Mouse (Mus musculus) heart, embryonic 15.5 days (tissue): Measurements from ENCODE around the gene Lrrc46. TPM values are rescaled to one million over a fixed set of nuclear protein-coding genes. Genes with fewer than 3 reads are reported as not detected.

Experiments used
- ATAC-seq: fragments of 200-750 bp; cut with Nextera tagmentation; replicated peaks from 2 replicates; pipeline ENCODE4 v1.8.0; 2017; ENCODE audit warnings: low read depth, moderate TSS enrichment; ENCODE audit not compliant: insufficient number of reproducible peaks, insufficient read depth, low FRiP score
- H3K27ac ChIP-seq: fragments of 300-500 bp; sonication (generic); 2 replicates; pipeline ENCODE4 v1.5.1; 2015; ENCODE audit warnings: mild to moderate bottlenecking, inconsistent platforms
- H3K27me3 ChIP-seq: fragments of 300-500 bp; sonication (generic); 2 replicates; pipeline ENCODE4 v1.6.1; 2015; ENCODE audit warnings: inconsistent platforms
- H3K36me3 ChIP-seq: fragments of 300-500 bp; sonication (generic); 2 replicates; pipeline ENCODE4 v1.6.1; 2015; ENCODE audit warnings: mild to moderate bottlenecking, inconsistent platforms
- H3K4me1 ChIP-seq: fragments of 300-500 bp; sonication (generic); replicated peaks from 2 replicates; pipeline ENCODE4 v1.6.1; 2015; ENCODE audit warnings: inconsistent platforms
- H3K4me2 ChIP-seq: fragments of 300-500 bp; sonication (generic); 2 replicates; pipeline ENCODE4 v1.6.1; 2015; ENCODE audit warnings: inconsistent platforms, mild to moderate bottlenecking, moderate library complexity
- H3K4me3 ChIP-seq: fragments of 300-500 bp; sonication (generic); 2 replicates; pipeline ENCODE4 v1.5.1; 2015; ENCODE audit warnings: mild to moderate bottlenecking, inconsistent platforms
- H3K9ac ChIP-seq: fragments of 300-500 bp; sonication (generic); 2 replicates; pipeline ENCODE4 v1.6.1; 2015; ENCODE audit warnings: mild to moderate bottlenecking, inconsistent platforms
- H3K9me3 ChIP-seq: fragments of 300-500 bp; sonication (generic); replicated peaks from 2 replicates; pipeline ENCODE4 v1.6.1; 2016; ENCODE audit warnings: inconsistent platforms
- WGBS: fragments of 180-500 bp; shearing (Covaris S2); methylation state at CpG from one replicate; pipeline ENCODE4 v1.1.7; 2015; ENCODE audit warnings: mixed read lengths; 5-methylcytosine and 5-hydroxymethylcytosine counted together
- microRNA-seq: library from miRNA; unstranded; fragments of <30 nt; microRNA quantifications from one replicate; pipeline ENCODE4, GENCODE M21; 2016
- polyA plus RNA-seq: library from polyadenylated mRNA; unstranded; fragments of >200 nt; fragmentation: Nextera tagmentation; extraction: Ambion mirVana; gene quantifications from 2 replicates; pipeline ENCODE4 v1.2.1, GENCODE M21; 2015

Gene Lrrc46
- polyA plus RNA-seq, 1 experiment from 2014 or later: 0.72 TPM

- WGBS: 31% methylated on average over 4 of the region's 4 CpGs
- Histone ChIP-seq H3K27me3 (peaks cover 59% of the 10 kb centered on the region), H3K9ac (no peak overlapping the region), H3K9me3 (no peaks in the 10 kb centered on the region), H3K4me1 (peaks cover 15% of the 10 kb centered on the region), H3K4me2 (no peak overlapping the region), H3K27ac (no peak overlapping the region), H3K4me3 (no peak overlapping the region), H3K36me3 (no peaks in the 10 kb centered on the region)
- no peak for ATAC-seq
Measured at GRCm38 (mm10) chr11:96984903-96985302, 56.3 kb downstream of the Lrrc46 start.

Small RNAs within 50 kb of the gene (microRNA-seq; reads per million reads assigned to microRNA genes)
- gene Mir8103: 1.5 reads per million

Other genes starting within 250 kb of the Lrrc46 start
- gene Nfe2l1, start 211.4 kb downstream of the Lrrc46 start, polyA plus RNA-seq: 75.3 and 79.0 TPM in 2 replicates
- gene Copz2, start 191.5 kb downstream of the Lrrc46 start, polyA plus RNA-seq: 120 and 122 TPM in 2 replicates
- gene Cdk5rap3, start 124.9 kb downstream of the Lrrc46 start, polyA plus RNA-seq: 45.2 and 58.7 TPM in 2 replicates
- 1.7 and 2.9 TPM in 2 replicates for gene Prr15l, start 113.3 kb downstream of the Lrrc46 start, polyA plus RNA-seq
- gene Pnpo, start 97.4 kb downstream of the Lrrc46 start, polyA plus RNA-seq: 65.2 and 74.8 TPM in 2 replicates
- 12.9 and 18.2 TPM in 2 replicates for gene Sp2, start 58.4 kb downstream of the Lrrc46 start, polyA plus RNA-seq
- 0.09 and 0.15 TPM in 2 replicates for gene Sp6, start 28.0 kb downstream of the Lrrc46 start, polyA plus RNA-seq
- 14.7 and 20.3 TPM in 2 replicates for gene Scrn2, start 11.5 kb downstream of the Lrrc46 start, polyA plus RNA-seq
- 61.1 and 67.3 TPM in 2 replicates for gene Mrpl10, start 153 bp upstream of the Lrrc46 start, polyA plus RNA-seq
- 4.4 and 8.5 TPM in 2 replicates for gene Osbpl7, start 9.2 kb upstream of the Lrrc46 start, polyA plus RNA-seq
- 0.05 and 0.36 TPM in 2 replicates for gene Tbx21, start 73.9 kb upstream of the Lrrc46 start, polyA plus RNA-seq
- 4.7 and 6.5 TPM in 2 replicates for gene Tbkbp1, start 110.1 kb upstream of the Lrrc46 start, polyA plus RNA-seq
- 29.5 and 31.4 TPM in 2 replicates for gene Kpnb1, start 146.5 kb upstream of the Lrrc46 start, polyA plus RNA-seq
- gene Npepps, start 239.2 kb upstream of the Lrrc46 start, polyA plus RNA-seq: 90.4 and 90.7 TPM in 2 replicates